Mouse (Mus musculus) left cerebral cortex, adult 18-20 months (tissue): ENCODE results near the gene Alg2. TPM values are rescaled to one million over a fixed set of nuclear protein-coding genes. Genes with fewer than 3 reads are reported as not detected.

Experiments
- DNase-seq, 2 experiments: peaks; one replicate each; pipeline ENCODE4 v3.0.0; 2021 to 2022; ENCODE audit warnings: low spot score in 2 of 2, mixed read lengths in 1 of 2
- total RNA-seq, 2 experiments: library from RNA; stranded (reverse); gene quantifications; 2 replicates each; pipeline ENCODE4 v1.2.3; 2021

The Alg2 gene
- total RNA-seq, 2 experiments from 2014 or later, result 115 to 117 TPM

DNA sequence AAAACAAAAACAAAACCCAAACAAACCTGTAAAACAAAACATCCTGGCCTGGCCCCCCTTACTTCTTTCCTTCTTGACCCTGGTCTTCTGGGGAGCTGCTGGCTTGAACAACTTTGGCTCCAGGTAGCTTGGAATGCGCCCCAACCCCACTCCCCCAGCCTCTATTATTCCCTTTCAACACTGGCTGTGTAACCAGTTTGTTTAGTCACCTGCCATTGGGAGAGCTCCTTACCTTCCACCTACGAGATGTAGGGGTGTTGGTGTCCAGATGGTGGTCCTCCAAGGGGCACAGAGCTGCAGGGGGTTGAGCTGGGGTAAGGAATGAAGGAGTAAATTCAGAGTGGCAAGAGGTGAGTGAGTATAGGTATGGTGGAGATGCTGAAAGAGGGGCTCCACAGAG is 6.9 kb downstream of the Alg2 start:
- DNase-seq, result no peak

DNA sequence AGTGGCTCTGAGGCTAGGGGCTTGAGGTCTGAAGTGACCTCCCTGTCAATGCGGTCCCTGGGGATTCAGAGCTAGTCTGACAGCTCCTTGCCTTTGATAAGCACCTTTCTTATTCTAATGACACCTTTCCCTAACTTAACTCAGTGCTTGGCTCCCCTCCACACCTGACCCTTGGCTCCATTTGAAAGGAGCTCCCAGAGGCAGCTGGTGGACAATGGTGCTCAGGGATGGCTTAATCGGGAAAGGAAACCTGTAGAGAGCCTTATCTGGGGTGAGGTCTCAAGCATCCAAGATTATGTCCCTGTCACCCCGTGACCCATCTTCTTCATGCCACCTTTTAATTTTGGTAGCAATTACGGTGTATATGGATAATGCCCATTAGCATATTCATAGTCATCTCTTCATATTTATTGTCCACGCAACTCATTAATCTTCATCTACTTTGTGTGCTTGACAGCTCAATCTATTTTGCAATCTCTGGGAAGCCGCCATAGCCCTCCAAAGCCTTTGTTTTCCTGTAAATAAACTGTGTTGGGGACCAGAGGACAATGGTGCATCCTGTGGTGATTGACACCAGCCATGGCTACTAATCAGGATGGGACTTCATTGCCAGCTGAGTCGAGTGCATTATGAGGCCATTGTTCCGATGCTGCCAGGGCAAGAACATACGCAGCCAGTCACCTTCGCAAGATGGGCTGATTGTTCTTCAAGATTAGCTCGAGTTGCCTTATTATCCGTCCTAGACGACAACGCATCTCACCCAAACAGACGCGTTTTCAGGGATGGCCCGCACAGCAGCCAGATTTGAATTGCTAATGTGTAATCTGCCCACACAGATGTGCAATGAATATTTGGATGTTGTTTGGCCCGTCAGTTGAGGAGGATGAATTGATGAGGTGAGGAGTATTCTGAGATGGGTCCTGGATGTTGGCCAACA is 24.3 kb downstream of the Alg2 start:
- no peak for DNase-seq

- no peak for DNase-seq
Measured at GRCm38 (mm10) chr4:47449116-47449515, 25.0 kb downstream of the Alg2 start.

GRCm38 (mm10) chr4:47448526-47448925 is 25.6 kb downstream of the Alg2 start:
- no peak for DNase-seq

DNA sequence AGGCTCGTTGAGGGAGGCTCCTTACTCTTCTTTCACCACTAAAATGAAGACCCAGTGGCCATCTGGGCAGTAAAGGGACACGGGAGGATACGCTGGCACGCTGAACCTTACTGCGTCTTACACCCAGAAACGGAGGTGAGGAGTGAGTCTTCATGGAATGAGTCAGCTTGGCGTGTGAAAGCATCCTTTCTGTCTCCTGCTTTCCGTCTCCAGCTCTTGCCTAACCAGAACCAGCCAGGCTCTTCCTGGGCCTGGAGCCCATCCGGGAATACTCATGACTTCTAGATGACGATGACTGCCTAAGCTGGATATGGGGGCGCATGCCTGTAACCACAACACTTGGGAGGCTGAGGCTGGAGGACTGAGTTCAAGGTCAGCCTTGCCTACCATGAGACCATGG is 33.2 kb downstream of the Alg2 start:
- DNase-seq, result peak; percentile 28 to 31

DNA sequence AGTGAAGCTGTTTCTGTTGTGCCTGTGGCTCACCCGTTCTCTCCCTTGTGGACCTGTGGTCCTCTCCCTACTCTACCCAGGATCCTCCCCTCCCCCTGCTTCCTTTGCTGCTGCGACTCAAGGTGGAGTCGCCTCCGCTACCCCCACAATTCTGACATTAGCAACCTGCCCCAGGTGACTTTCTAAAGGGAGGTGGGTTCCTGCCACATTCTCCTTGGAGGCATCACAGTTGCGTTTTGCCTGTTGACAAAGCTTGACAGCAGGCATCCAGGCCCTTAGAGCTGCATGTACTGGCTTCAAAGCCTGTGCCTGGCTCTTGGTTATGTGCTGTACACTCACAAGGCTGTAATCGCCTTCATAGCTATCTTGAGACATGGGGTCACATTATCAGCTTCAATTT is 35.2 kb downstream of the Alg2 start:
- DNase-seq, result no peak

DNA sequence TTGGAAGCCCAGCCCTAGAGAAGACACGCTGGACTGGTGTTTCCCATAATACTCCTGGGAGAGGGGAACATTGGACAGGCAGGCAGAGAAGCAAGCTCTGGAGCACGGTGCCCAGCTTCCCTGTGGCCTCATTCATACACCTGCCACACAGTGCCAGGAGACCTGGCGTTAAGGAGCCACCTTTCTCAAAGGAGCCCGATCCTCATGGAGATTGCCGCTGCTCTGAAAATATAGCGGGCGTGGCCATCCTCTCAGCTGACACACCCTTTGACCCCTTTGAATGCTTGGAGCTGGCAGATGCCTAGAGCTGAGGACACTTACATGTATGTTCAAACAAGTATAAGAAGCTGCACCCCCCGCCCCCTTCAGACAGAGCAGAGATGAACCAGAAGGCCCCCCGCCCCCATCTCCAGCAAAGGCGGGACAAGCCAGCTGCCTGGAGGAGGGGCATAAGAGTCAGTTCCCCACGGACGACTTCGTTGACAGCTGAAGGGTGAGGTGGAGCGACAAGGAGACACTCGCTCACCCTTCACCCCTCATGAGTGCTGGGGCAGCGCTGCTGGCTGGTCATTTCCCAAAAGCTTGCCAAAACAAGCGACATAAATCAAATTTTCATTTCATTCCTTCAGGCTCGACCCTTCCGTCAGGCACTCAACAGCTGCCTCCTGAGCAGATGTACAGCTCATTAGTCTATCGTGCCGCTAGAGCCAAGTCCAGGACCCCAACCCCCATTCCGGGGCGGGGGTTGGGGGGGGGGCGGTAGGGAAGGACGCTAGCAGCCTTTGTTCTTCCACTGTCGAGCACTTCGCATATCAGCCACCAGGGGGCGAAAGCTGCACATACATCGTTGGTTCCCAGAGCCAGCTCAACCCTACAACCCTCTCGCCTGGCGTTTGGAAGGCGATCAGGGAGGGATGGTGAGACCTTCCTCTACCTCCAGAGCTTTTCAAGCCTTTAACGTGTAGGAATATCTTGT is 36.5 kb downstream of the Alg2 start:
- peak; percentile 86 to 92 for DNase-seq

DNA sequence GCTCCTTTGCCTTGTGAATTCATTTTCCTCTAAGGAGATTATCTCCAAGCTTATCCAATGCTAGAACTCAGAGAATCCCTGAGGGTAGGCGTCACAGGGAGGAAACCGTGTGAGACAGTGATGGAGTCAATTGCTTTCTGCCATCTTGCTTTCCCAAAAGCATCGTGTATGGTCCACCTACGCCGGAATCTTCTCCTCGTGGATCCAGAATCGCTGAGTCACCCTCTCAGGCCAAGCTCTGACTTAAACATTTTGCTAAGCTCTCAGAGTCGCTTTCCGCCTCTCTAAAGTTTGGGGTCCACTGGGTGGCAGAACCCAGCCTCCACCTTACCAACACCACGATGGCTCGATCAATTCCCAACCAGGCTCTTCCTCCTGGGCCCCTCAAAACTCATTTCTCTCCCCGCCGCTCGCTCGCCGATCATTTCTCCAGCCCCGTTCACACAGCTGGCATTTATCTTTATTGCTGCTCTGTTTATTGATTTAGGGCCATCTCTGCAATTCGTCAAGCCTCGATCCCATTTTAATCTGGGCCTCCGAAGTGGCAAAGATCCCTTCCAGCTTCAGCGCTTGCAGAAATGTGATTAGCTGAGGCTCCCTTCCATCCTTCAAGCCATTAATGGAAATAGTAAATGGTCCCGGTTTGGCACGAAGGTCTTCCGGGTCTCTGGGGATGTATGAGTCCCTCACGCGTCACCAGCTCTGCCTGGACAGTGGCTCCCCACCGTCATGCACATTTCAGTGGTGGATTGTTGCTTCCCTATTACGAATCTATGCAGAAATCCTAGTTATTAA is 38.4 kb downstream of the Alg2 start:
- no peak for DNase-seq

DNA sequence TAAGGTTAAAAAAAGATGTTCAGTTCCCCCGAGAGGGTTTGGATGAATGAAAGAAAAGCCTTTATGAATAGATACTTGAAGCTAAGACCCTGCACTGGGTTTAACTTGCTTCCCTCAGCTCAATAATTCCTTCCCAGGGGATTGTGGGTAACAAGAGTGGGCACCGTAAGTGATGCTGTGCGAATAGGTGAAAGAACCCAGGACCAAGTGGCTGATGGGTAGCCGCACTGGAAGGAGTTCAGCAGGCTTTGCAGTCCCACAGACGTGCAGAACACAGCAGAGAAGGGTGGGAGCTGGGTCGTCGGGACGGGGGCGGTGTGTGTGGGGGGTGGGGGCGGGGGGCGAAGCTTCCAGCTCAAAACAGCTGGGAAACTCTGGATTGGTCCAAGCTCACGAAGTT is 39.0 kb downstream of the Alg2 start:
- DNase-seq, result no peak

GRCm38 (mm10) chr4:47432766-47433165 is 41.4 kb downstream of the Alg2 start:
- DNase-seq, result no peak

DNA sequence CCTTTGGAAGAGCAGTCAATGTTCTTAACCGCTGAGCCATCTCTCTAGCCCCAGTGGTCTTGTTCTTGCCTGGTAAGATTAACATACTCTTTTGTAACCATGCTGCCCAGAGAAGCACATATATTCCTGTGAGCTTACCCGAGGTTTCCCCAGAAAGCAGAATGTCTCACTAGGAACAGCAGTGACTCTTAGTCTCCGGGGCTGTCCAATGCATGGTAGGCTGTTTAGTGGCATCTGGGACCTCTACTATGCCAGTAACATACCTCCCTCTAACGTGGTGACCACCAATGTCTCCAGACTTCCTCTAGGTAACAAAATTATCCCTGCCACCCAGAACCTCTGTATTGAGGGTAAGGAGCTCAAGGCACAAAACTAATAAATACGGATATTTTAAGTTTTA is 43.1 kb downstream of the Alg2 start:
- no peak for DNase-seq

- no peak for DNase-seq
Measured at GRCm38 (mm10) chr4:47430557-47430956, 43.6 kb downstream of the Alg2 start.

DNA sequence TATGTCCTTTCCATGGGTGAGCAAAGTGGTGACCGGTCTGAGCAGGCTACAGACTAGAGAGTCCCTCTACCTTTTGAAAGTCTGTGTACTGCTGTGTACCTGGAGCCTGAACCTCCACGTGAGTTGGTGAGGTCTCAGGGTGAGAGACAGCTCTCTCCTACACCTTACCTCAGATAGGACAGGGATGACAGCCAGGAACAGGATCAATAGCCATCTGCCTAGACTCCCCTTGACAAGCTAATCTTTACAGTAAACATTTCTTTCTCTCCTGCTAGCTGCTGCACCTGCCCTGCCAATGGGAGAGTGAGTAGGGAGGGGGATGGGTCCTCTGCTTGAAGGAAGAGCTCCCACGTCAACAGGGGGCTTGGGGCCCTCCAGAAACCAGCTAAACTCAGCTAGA is 46.5 kb downstream of the Alg2 start:
- no peak for DNase-seq

GRCm38 (mm10) chr4:47425247-47425830 is 48.8 kb downstream of the Alg2 start:
- no peak for DNase-seq

DNA sequence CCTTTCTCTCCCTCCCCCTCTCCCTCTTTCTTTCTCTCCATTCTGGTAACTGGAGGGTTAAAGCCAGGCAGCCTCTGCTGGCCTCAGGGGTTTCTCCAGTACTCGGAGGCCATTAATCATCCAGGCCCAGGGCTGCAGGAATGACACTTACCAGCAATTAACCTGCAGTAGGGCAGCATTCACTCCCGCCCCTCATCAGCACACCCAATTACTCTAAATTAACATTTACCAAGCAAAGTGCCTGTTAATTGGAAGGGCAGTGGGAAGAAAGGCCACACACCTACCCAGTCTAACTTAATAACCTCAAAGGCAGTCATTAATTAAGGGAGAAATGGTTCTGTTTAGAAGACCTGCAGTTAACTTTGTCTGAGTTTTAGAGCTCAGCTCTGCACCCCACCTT is 49.8 kb downstream of the Alg2 start:
- DNase-seq, result no peak

- no peak for DNase-seq
Measured at GRCm38 (mm10) chr4:47422946-47423345, 51.2 kb downstream of the Alg2 start.

- DNase-seq, result no peak
Measured at GRCm38 (mm10) chr4:47422194-47422593, 51.9 kb downstream of the Alg2 start.

- no peak for DNase-seq
Measured at GRCm38 (mm10) chr4:47420191-47420590, 53.9 kb downstream of the Alg2 start.

- DNase-seq, result no peak
Measured at GRCm38 (mm10) chr4:47419268-47419973, 54.7 kb downstream of the Alg2 start.

- no peak for DNase-seq
Measured at GRCm38 (mm10) chr4:47417871-47418270, 56.3 kb downstream of the Alg2 start.
